Mouse (Mus musculus) ES-CJ7 (cell line): ENCODE results near the gene Nol4l.
A peak's percentile ranks its signal among the peaks of the same experiment; 100 is the strongest.

ENCODE experiments used
- DNase-seq: peaks from one replicate; pipeline ENCODE4 v3.0.0; 2011; ENCODE audit warnings: low read depth, low spot score

The Nol4l gene

GRCm38 (mm10) chr2:153529931-153530766 is at the start of gene Nol4l:
Gene Nol4l, minus strand, starts transcription at chr2:153529971.
- DNase-seq = no peak

- no peak for DNase-seq
Measured at GRCm38 (mm10) chr2:153577122-153577521, 47.4 kb upstream of the Nol4l start.

- no peak for DNase-seq
Measured at GRCm38 (mm10) chr2:153576150-153576549, 46.4 kb upstream of the Nol4l start.

GRCm38 (mm10) chr2:153575554-153575953 is 45.8 kb upstream of the Nol4l start:
- DNase-seq = no peak

GRCm38 (mm10) chr2:153573101-153573500 is 43.3 kb upstream of the Nol4l start:
- no peak for DNase-seq

- DNase-seq = no peak
Measured at GRCm38 (mm10) chr2:153568541-153568940, 38.8 kb upstream of the Nol4l start.

- DNase-seq = no peak
Measured at GRCm38 (mm10) chr2:153568013-153568412, 38.2 kb upstream of the Nol4l start.

GRCm38 (mm10) chr2:153564343-153564742 is 34.6 kb upstream of the Nol4l start:
- DNase-seq = peak; percentile 63

- no peak for DNase-seq
Measured at GRCm38 (mm10) chr2:153561564-153561963, 31.8 kb upstream of the Nol4l start.

- DNase-seq = no peak
Measured at GRCm38 (mm10) chr2:153560664-153561541, 31.1 kb upstream of the Nol4l start.

- DNase-seq = no peak
Measured at GRCm38 (mm10) chr2:153559613-153560152, 29.9 kb upstream of the Nol4l start.

GRCm38 (mm10) chr2:153558464-153558863 is 28.7 kb upstream of the Nol4l start:
- DNase-seq = no peak

- DNase-seq = no peak
Measured at GRCm38 (mm10) chr2:153557259-153557658, 27.5 kb upstream of the Nol4l start.

- no peak for DNase-seq
Measured at GRCm38 (mm10) chr2:153556208-153556607, 26.4 kb upstream of the Nol4l start.

GRCm38 (mm10) chr2:153554543-153554942 is 24.8 kb upstream of the Nol4l start:
- DNase-seq = no peak

- DNase-seq = peak; percentile 70
Measured at GRCm38 (mm10) chr2:153549486-153549885, 19.7 kb upstream of the Nol4l start.

GRCm38 (mm10) chr2:153548221-153548923 is 18.6 kb upstream of the Nol4l start:
- no peak for DNase-seq

- DNase-seq = no peak
Measured at GRCm38 (mm10) chr2:153547633-153548032, 17.9 kb upstream of the Nol4l start.

- DNase-seq = no peak
Measured at GRCm38 (mm10) chr2:153546972-153547371, 17.2 kb upstream of the Nol4l start.

GRCm38 (mm10) chr2:153546471-153546870 is 16.7 kb upstream of the Nol4l start:
- DNase-seq = peak; percentile 41

GRCm38 (mm10) chr2:153544771-153545170 is 15.0 kb upstream of the Nol4l start:
- no peak for DNase-seq
